Mouse (Mus musculus): Measurements from ENCODE around the gene Pou2f1.
"Not testable (repeated sequence)": the region's sequence is repeated elsewhere in the genome, so short reads cannot be mapped to it uniquely, and the experiment has no call there.

Gene Pou2f1

GRCm38 (mm10) chr1:166007026-166007425 is 4.5 kb upstream of the Pou2f1 start:
- in situ Hi-C loops (cut with MboI, MseI) = loop anchor here (10.0 to 25.0 kb wide), 5 partner anchors 542 to 1872 kb away; partner anchors contain the start of genes Aldh9a1 (in 1 of the 2), Dcaf6 (in 1 of the 2), Mpc2 (in 1 of the 2) and Tiprl (in 1 of the 2)

GRCm38 (mm10) chr1:166003181-166004022 is 924 bp upstream of the Pou2f1 start:
- in situ Hi-C loops (cut with MboI, MseI) = loop anchor here (5.0 to 25.0 kb wide), 7 partner anchors 149 to 1869 kb away; partner anchors contain the start of genes Aldh9a1 (in 1 of the 2), Dcaf6 (in 1 of the 2), Mpc2 (in 1 of the 2) and Tiprl (in 1 of the 2)

DNA sequence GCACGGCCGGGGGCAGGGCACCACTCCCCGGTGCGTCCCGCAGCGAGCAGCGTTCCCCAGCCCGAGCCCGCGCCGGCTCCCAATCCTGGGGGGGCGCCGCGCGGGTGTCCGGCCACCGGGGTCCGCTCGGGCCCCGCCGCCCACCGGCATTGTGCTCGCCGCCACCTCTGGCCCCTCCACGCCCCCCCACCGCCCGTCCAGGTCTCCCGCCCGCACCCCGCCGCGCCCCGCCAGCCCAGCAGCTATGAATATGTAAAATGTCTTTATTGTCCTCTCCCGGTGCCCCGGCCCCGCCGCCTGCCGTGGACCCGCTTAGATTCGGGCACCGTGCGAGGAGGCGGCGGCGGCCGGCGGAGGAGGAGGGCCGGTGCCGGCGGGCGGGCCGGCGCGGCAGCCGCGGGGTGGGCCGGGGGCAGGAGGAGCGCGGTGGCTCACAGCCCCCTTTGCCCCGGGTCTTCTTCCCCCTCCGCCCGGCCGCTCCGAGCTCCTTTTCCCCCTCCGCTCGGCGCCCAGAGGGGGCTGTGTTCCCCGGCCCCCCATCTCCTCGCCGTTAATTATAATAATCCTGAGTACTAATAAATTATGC is 481 bp downstream of the Pou2f1 start:
- in situ Hi-C loops (cut with MboI, MseI) = loop anchor here (5.0 to 25.0 kb wide), 7 partner anchors 150 to 1867 kb away; partner anchors contain the start of genes Aldh9a1 (in 1 of the 2), Dcaf6 (in 1 of the 2), Mpc2 (in 1 of the 2) and Tiprl (in 1 of the 2)

DNA sequence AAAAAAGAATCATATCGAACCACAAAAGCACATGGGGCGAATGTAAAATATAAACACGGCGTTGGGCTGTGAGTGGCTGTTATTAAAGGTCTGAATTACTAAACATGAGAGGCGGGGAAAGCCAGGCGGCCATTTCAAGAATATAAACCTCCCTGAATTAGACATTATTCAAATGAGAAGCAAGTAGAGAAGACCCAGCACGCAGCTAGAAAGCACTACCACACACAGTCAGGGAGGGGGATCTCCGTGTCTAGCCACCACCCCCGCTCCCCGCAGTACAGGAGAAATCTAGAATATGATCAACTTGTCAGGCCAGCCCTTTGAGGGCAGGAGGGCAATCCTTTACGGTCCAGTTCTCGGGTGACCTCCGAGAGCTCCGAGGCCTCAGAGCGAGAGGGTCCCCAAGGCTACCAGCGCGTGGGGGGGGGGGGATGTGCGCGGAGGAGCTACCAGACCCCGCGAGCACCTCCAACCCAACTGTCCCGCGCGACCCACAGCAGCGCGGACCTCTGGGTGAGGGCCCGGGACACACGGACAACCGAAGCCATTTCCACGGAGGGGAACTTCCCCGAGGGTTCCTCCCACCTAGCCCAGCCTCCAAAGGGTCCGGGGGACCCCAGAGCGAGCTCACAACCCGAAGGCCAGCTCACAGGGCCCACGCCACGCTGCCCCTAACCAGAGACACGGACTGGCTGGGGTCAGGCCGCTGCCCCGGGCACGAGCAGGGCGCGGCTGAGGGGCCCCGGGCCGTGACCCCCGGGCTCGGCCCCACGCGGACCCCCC is 1.2 kb downstream of the Pou2f1 start:
- in situ Hi-C loops (cut with MboI, MseI) = loop anchor here (5.0 to 25.0 kb wide), 7 partner anchors 151 to 1867 kb away; partner anchors contain the start of genes Aldh9a1 (in 1 of the 2), Dcaf6 (in 1 of the 2), Mpc2 (in 1 of the 2) and Tiprl (in 1 of the 2)

DNA sequence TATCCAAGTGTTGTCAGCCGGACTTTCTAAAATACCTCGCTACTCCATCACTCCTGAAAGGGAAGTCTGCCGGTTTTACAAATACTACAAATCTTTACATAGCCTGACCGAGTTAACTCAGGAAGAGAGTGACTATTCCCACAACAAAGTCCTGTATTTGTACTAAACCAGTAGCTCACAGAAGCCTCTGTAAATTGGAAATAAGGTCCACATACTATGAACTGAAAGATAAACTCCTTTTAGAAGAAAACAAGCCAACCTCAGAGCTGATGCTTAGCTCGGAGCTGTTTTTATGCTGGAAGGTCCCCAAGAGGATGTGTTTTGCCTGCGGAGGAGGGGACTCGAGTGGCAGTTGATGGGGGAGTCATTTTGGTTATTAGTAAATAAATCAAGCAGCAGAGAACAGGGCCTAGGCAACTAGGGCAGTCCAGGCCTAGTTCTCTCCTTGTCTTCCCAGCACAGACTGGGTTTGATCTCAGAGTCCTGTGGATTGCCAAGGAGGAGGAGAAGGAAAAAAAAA is 1.8 kb downstream of the Pou2f1 start:
- in situ Hi-C loops (cut with MboI, MseI) = loop anchor here (5.0 to 25.0 kb wide), 7 partner anchors 152 to 1866 kb away; partner anchors contain the start of genes Aldh9a1 (in 1 of the 2), Dcaf6 (in 1 of the 2), Mpc2 (in 1 of the 2) and Tiprl (in 1 of the 2)

DNA sequence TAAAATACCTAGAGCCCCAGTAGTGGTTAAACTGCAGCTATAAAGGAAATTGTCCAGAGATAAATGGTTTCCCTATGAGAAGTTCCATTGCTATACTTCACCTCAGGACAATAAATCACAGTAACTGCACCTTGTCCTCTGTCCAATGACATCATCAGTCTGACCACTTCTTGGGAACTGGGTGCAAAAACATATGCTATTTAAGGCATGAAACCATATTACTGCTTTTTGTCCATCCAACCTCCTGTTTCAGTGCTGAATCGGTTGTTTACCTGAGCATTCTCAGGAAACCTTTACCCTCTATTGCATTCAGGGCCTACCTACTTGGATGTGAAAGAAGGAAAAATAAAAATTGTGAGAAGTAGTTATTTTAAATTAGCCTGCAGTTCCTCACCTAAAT is 2.8 kb downstream of the Pou2f1 start:
- in situ Hi-C loops (cut with MboI, MseI) = loop anchor here (5.0 to 25.0 kb wide), 7 partner anchors 153 to 1865 kb away; partner anchors contain the start of genes Aldh9a1 (in 1 of the 2), Dcaf6 (in 1 of the 2), Mpc2 (in 1 of the 2) and Tiprl (in 1 of the 2)

DNA sequence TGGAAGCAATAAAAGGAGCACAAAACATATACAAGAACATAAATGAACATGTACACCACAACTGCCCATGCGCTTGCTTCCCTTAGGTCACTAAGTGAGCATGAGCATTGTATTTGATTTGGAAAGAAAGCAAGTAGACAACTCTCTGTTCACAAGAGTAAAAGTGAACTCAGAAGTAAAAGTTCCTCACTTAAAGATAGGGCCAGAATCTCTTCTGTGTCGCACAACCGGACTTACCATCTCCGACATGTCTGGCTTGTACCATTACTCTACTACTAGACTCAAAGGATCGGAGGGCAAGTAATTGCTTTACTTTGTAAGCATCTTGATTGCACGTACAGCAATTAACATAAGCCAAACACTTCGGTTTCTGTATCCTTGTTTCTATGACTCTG is 6.8 kb downstream of the Pou2f1 start:
- in situ Hi-C loops (cut with MboI, MseI) = no loop called here

GRCm38 (mm10) chr1:165995011-165995660 is 7.3 kb downstream of the Pou2f1 start:
- in situ Hi-C loops (cut with MboI, MseI) = not testable (repeated sequence)

- in situ Hi-C loops (cut with MboI, MseI) = no loop called here
These were observed 8.2 kb downstream of the Pou2f1 start for GRCm38 (mm10) chr1:165994279-165994678.

DNA sequence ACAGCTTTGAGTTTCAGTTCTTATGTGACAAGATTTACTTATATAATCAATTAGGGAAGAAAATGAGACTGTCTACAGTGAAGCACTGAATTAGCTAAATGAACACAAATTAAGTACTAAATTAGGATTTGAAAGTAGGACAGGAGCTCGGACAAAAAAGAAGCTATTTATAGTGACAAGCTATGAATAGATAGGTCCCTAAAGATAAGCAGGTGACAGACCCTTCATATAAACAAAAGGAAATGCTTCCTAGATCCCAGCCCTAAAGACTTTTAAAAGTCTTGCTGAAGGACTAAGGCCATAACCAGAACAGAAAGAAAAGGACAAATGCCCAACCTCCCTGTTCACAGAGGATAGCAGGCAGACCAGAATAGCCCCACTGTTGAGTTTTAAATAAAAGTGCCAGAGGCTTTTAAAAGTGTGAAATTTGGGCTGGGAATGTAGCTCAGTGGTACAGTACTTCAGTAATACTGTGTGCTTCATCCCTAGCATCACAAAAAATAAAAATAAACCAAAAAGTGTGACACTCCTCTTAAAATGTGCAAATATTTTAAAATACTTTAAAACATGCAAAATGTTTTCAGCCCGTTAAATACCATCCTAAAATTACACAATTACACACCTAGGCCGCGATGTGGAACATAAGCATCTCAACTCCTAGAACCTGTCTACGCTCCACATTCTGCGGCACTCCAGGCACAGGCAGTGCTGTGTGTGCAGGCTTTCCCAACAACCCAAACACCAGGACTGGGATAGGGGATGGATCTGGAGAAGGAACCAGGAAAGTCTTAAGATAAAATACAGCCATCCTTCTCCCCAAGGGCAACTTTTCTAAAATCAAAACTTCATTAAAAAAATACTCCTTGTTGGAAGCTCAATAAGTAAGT is 9.0 kb downstream of the Pou2f1 start:
- in situ Hi-C loops (cut with MboI, MseI) = no loop called here

DNA sequence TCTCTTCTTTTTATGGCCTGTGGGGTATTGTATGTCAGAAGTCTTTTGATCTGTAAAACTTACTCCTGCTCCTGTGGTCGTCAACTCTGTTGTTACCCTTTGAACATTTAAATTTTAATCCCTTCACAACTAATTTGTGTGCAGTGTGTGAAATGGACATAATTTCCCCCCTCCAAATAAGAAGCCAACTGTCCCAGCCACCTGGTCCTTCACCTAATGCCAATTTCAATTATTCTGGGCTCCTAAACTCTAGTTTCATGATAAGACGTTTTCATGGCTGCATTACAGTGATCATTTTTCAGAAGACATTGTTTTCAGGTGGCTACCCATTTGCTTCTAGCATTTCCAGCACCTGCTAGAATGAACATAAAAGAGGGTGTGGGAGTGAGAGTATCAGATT is 13.9 kb downstream of the Pou2f1 start:
- in situ Hi-C loops (cut with MboI, MseI) = no loop called here

- in situ Hi-C loops (cut with MboI, MseI) = no loop called here
These were observed 14.4 kb downstream of the Pou2f1 start for GRCm38 (mm10) chr1:165988072-165988471.

- in situ Hi-C loops (cut with MboI, MseI) = no loop called here
These were observed 16.6 kb downstream of the Pou2f1 start for GRCm38 (mm10) chr1:165985743-165986360.

GRCm38 (mm10) chr1:165985186-165985585 is 17.3 kb downstream of the Pou2f1 start:
- in situ Hi-C loops (cut with MboI, MseI) = no loop called here

DNA sequence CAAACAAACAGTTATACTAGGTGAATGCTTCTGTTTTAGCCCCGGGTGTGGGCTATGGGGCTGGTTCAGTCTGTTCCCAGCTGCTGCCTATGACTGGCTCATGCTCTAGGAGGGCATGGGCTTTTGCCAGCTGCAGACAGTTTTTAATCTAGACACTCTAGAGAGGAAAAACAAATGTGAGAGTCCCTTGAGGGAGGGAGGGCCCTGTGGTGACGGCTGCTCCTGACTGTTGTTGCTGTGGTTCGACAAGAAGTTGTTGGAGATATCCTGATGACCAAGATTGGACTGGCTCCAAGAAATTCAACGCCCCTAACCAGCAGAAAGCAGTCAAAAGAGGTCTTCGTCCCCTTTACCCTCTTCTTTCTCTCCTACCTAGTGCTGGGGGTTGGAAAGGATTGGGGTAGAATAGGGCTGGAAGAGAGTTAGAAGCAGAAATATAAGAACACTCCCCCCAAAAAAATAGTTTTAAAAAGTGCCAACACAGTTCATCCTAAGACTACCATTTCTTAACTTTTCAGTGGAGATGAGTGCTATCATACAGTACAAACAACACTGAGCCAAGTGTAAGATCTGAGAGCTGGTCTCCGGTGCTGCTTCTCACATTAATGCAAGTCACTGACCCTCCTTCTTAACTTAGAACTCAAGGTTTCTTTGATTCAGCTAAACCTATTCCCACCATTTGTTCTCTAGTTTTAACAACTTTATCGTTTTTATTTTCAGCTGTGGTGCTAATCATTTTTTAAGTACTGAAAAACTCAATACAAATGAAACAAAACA is 25.6 kb downstream of the Pou2f1 start:
- in situ Hi-C loops (cut with MboI, MseI) = loop anchor here in 1 of 2 experiments (10.0 kb wide), 1 partner anchor 302 kb away; no protein-coding TSS in a partner anchor

GRCm38 (mm10) chr1:165969001-165969690 is 33.3 kb downstream of the Pou2f1 start:
- in situ Hi-C loops (cut with MboI, MseI) = no loop called here

DNA sequence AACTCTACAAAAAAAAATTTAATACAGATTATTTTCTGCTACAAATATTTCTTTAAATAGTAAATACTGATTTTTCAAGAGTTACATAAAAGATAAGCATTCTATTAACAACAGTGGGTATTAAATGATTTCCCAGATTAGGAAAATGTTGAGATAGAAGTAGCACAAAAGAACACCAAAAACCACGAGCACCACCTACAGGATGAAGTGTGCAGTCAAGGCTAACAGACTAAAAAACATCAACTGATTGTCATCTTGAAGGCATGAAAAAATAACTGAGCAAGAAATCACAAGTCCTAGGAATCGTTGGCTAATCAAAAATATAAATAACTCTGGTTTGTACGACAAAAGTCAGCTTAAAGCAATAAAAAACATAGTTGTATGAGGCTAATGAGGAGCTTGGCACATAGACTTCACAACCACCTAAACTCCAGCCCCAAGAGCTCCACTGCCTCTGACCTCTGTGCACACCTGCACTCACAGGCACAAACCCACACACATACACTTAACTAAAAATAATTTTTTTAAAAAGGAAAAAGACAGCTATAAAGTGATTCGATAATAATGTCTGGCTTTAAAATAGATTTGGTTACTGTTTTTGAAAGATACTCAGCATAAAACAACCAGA is 35.3 kb downstream of the Pou2f1 start:
- in situ Hi-C loops (cut with MboI, MseI) = no loop called here
